Mouse (Mus musculus) heart, adult 2 months (tissue): Measurements from ENCODE around the gene Clec4n.
"Not testable (repeated sequence)": the region's sequence is repeated elsewhere in the genome, so short reads cannot be mapped to it uniquely, and the experiment has no call there.

Source experiments
- CTCF ChIP-seq: fragments of 200-600 bp; IDR thresholded peaks from 2 replicates; pipeline ENCODE4 v1.8.1; 2022; ENCODE audit warnings: antibody characterized with exemption, mild to moderate bottlenecking, moderate library complexity
- EP300 ChIP-seq: fragments of 200-500 bp; IDR thresholded peaks from 2 replicates; pipeline ENCODE4 v1.6.1; 2011; ENCODE audit warnings: low read depth, low read length, control low read depth; ENCODE audit not compliant: insufficient read depth
- POLR2A ChIP-seq: fragments of 200-500 bp; IDR thresholded peaks from 2 replicates; pipeline ENCODE4 v1.6.1; 2011; ENCODE audit warnings: mild to moderate bottlenecking, low read depth, low read length, control low read depth; ENCODE audit not compliant: insufficient read depth

DNA sequence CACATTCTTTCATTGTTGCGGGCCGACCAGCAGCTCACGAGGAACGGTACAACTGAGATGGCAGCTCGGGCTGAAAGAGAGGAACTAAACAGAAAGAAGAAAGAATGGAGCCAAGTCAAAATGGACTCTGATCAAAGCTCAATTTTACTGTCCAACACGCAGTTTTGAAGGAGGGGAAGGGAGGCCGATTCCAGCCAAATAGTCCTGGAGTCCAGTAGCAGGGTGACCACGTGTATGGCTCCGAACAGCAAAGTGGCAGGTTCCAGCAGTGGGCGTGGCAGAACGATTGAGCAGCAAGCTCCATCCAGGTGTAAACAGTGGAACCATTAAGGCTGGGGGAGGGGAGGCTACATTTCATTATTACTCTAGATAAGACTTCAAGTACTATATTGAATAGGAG, 63.9 kb downstream of the Clec4n start:
- not testable (repeated sequence) for TF ChIP-seq CTCF, POLR2A, EP300
